Mouse (Mus musculus) c-Kit-positive CD71-negative TER-119-negative erythroid progenitor cells, embryonic 14.5 days (primary cell): ENCODE results near the gene Kif5a.
"Not testable (repeated sequence)": the region's sequence is repeated elsewhere in the genome, so short reads cannot be mapped to it uniquely, and the experiment has no call there.

Source experiments
- DNase-seq: peaks from one replicate; pipeline ENCODE4 v3.0.0-alpha.2; 2013; ENCODE audit warnings: low read depth

Kif5a gene

DNA sequence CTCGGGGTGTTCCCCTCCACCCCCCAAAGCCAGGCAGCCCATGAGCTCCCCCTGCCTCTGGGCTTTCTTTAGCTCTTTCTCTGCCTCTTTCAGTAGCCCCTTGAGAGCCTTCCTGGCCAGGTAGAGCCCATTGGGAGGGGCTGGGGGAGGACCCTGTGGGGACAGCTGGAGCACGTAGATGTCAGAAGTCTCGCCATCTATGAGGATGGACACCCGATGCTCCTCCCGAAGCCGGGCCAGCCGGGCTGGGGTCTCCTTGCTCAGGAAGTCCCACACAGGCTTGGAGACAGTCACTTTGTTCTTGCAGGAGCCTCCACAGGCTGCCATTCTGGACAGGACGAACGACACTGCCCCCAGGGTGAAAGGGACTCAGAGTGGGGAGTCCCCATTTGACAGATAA is 70.1 kb downstream of the Kif5a start:
- no peak for DNase-seq

DNA sequence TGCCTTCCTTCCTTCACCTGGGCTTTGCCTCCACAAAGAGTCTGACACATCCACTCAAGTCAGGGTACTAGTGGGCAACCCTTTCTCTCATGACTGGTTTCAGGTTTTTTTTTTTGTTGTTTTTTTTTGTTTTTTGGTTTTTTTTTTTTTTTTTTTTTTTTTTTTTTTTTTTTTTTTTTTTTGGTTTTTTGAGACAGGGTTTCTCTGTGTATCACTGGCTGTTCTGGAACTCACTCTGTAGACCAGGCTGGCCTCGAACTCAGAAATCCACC is 71.2 kb downstream of the Kif5a start:
- not testable (repeated sequence) for DNase-seq

GRCm38 (mm10) chr10:127191191-127192056 is 71.7 kb downstream of the Kif5a start:
- DNase-seq: no peak

- DNase-seq: no peak
Observed at GRCm38 (mm10) chr10:127190398-127191190, 72.6 kb downstream of the Kif5a start.

- DNase-seq: no peak
Observed at GRCm38 (mm10) chr10:127189651-127190381, 73.3 kb downstream of the Kif5a start, which contains the start of gene Arhgef25. TSS of gene Arhgef25 (minus strand) at chr10:127190083.

DNA sequence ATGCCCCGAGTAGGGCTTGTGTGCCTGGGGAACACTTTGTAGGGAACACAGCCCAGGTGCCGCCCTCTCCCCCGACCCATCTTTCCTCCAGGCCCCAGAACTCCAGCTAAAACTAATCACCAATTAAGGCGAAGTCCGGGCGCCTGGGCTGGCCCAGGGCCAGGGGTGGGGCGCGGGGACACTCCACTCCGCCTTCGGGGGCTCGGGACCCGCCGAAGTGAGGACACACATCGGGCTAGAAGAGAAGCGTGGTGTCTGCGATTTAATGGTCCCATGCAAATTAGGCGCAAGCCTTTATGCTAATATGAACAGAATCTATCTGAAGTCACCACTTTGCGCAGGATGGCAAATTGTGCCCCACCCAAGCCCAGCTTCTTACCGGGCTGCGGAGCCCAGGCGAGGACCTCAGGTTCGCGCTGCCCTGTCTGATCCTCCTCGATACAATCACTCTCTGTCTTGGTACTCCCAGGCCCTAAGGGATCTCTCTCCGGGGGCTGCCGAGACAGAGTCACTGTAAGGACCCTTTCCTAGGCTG is 74.0 kb downstream of the Kif5a start:
- no peak for DNase-seq

- DNase-seq: no peak
Observed at GRCm38 (mm10) chr10:127188465-127189115, 74.6 kb downstream of the Kif5a start.

- DNase-seq: no peak
Observed at GRCm38 (mm10) chr10:127188079-127188453, 75.1 kb downstream of the Kif5a start.

DNA sequence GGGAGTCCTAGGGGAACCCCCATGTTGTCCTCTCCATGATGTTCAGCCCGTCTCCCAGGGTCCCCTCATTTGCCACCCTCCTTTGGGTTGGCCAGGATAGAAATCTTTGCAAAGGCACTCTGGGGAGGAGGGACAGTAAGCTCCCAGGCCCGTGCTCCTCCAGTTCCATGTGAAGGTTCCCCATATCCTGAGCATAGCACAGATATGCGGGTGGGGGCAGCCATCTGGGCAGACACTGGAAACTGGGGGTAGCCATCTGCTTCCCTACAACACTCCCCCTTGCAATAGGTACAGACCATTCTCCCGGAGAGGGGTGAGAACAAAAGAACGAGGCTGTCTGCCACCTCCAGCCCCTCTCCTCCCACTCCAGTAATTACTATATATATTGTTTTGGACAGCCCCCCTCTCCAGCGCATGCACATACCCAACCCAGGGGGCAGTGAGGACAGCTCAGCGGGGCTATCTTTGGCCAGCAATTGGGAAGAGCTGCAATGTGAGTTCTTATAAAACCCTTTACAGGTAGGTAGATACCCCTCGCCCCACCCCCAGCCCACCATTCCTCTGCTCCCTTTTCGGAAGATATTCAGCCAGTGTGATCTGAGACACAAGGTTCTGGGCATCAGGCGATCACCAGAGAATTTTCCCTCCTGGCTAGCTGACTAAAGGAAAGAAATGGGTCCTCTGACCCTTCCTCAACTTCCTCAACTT is 75.6 kb downstream of the Kif5a start:
- no peak for DNase-seq

- DNase-seq: no peak
Observed at GRCm38 (mm10) chr10:127186451-127186850, 76.7 kb downstream of the Kif5a start.

DNA sequence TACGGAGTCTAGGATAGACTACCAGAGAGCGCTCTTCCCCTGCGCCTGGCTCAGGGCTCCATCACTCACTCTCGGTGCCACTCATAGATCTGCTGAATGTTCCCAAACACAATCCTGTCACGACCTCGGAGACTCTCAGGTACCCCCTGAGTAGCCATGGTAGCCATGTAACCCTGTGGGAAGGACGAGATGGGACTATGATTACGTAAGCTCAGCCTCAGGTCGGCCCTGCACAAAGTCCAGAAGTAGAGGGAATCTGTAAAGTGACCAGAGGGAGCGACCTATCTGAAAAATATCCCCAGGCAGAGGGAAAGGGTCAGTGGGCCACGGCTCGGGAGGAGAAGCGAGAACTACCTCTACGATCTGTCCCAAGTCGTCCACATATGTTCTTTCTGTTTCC is 77.6 kb downstream of the Kif5a start:
- no peak for DNase-seq

GRCm38 (mm10) chr10:127185101-127185500 is 78.0 kb downstream of the Kif5a start:
- DNase-seq: no peak

GRCm38 (mm10) chr10:127183759-127184158 is 79.4 kb downstream of the Kif5a start:
- no peak for DNase-seq

GRCm38 (mm10) chr10:127182624-127183023 is 80.5 kb downstream of the Kif5a start:
- DNase-seq: no peak

DNA sequence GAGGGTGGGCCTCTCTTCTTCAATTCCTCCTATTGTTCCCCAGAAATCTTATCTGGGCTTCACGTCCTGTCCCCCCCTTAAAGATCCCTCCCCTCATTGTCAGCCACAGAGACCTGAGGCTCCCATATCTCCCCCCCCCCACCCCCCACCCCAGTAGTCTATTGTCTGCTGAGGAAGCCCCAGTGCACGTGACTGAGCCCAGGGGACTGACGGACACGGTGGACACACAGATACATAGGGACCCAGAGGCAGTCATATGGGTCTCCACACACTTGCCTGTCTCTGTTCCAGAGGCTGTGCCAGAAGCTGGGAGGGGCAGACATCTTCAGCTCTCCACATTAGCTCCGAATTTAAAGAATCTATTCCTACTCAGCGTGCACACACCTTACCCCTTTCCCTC is 81.6 kb downstream of the Kif5a start:
- no peak for DNase-seq

- DNase-seq: no peak
Observed at GRCm38 (mm10) chr10:127180695-127181047, 82.5 kb downstream of the Kif5a start.

GRCm38 (mm10) chr10:127179871-127180694 is 83.1 kb downstream of the Kif5a start, which contains the start of gene Slc26a10:
TSS of gene Slc26a10 (minus strand) at chr10:127180645.
- no peak for DNase-seq

DNA sequence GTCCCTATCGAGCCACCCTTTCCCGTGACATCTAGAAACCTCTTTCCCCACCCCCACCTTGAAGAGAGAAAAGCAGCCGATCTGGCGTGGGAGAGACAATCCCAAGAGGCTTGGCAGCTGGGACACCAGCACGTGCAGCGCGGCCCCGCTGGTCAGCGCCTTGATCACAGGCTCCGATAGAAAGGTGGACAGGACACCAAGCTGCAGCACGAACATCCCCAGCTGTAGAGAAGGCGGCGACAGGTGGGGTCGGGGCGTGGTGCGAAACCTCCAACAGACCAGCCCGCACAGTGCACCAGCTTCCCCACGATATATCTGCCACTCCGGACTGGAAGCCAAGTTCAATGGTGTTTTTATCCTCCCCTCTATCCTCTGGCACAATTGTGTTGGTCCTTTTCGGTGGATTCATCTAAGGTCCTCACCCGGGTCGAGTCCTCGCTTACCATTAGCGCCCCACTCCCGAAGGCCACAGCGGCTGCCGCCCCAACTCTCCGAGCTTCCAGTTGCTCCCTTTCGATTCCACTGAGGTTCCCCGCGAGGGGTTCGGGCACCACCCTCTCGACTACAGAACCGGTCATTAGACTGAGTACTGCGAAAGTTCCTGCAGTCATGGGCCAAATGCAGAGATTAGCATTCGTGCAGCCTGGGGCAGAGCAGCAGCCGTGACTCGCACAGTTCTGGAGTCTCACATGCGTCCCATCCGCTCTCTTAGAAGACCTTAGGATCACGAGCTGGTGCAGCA is 84.7 kb downstream of the Kif5a start:
- no peak for DNase-seq

DNA sequence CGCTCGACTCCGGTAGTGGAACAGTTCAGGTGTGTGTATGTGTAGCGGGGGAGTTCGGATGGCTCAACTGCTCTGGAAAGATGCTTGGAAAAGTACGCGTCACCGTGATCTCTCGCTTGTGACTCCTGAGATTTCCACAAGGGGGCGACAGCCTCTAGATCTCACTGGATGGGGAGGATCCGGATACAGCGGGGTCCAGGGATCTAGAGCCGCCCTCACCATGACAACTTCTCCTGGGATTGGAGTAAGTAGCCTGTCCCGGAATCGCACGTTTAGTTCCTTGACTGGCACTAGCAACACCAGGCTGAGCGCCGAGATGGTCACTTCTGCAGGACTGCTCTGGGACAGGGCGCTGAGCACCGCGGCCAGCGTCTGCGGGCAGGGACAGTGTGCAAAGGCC is 85.4 kb downstream of the Kif5a start:
- DNase-seq: no peak

GRCm38 (mm10) chr10:127177235-127177634 is 85.9 kb downstream of the Kif5a start:
- DNase-seq: no peak
